Mouse (Mus musculus): ENCODE data around the gene Dusp8. TPM values are rescaled to one million over a fixed set of nuclear protein-coding genes. Genes with fewer than 3 reads are reported as not detected.
A peak's percentile ranks its signal among the peaks of the same experiment; 100 is the strongest.

Gene Dusp8
- total RNA-seq, 2 experiments from 2014 or later: 123 to 125 TPM

GRCm38 (mm10) chr7:142045344-142045743 lies 50.3 kb downstream of the Dusp8 start:
- DNase-seq: no peak

- DNase-seq: no peak
These were observed 54.9 kb downstream of the Dusp8 start for GRCm38 (mm10) chr7:142040756-142041155.

- peak in 1 of 2 experiments; percentile 34 for DNase-seq
These were observed 58.0 kb downstream of the Dusp8 start for GRCm38 (mm10) chr7:142037553-142038170.

- no peak for DNase-seq
These were observed 60.4 kb downstream of the Dusp8 start for GRCm38 (mm10) chr7:142035048-142035811.

- no peak for DNase-seq
These were observed 61.4 kb downstream of the Dusp8 start for GRCm38 (mm10) chr7:142034198-142034597.

GRCm38 (mm10) chr7:142030073-142030472 lies 65.6 kb downstream of the Dusp8 start:
- no peak for DNase-seq

Other genes with a start within 250 kb of the Dusp8 start
- gene Tollip, start 177.3 kb downstream of the Dusp8 start, total RNA-seq (2021): 100 to 1,000 TPM; 121 to 127 TPM
- 100 to 1,000 TPM; 163 to 178 TPM for gene Brsk2, start 146.1 kb downstream of the Dusp8 start, total RNA-seq (2021)
- 10 to 100 TPM; 28.4 to 29.9 TPM for gene Mob2, start 34.8 kb downstream of the Dusp8 start, total RNA-seq (2021)
- gene Gm45618, start 24.9 kb upstream of the Dusp8 start, total RNA-seq (2021): not detected
- not detected for gene Gm39115, start 40.2 kb upstream of the Dusp8 start, total RNA-seq (2021)
- not detected for gene Gm45337, start 48.8 kb upstream of the Dusp8 start, total RNA-seq (2021)
- not detected for gene Gm29735, start 61.3 kb upstream of the Dusp8 start, total RNA-seq (2021)
- not detected for gene Gm4553, start 69.9 kb upstream of the Dusp8 start, total RNA-seq (2021)
- not detected for gene Krtap5-2, start 80.2 kb upstream of the Dusp8 start, total RNA-seq (2021)
- gene Gm10153, start 94.5 kb upstream of the Dusp8 start, total RNA-seq (2021): not detected
- gene Krtap5-3, start 105.5 kb upstream of the Dusp8 start, total RNA-seq (2021): not detected
- gene Gm7579, start 116.0 kb upstream of the Dusp8 start, total RNA-seq (2021): not detected
- not detected for gene Krtap5-5, start 134.1 kb upstream of the Dusp8 start, total RNA-seq (2021)
- not detected for gene Gm40460, start 145.2 kb upstream of the Dusp8 start, total RNA-seq (2021)
- gene Gm2431, start 162.5 kb upstream of the Dusp8 start, total RNA-seq (2021): not detected
- gene Gm4559, start 178.5 kb upstream of the Dusp8 start, total RNA-seq (2021): not detected
- gene Krtap5-1, start 201.3 kb upstream of the Dusp8 start, total RNA-seq (2021): not detected
- not detected for gene Krtap5-4, start 207.7 kb upstream of the Dusp8 start, total RNA-seq (2021)